Mouse (Mus musculus): ENCODE results near the gene Foxa2.

GRCm38 (mm10) chr2:147996781-147997180 is 50.0 kb downstream of the Foxa2 start:
- TF ChIP-seq POLR2A (IDR thresholded peaks at IDR 0.05; ENCODE audit: low read depth, low read length) = no peak
- TF ChIP-seq CTCF (conservative IDR thresholded peaks at IDR 0.05; ENCODE audit: insufficient read depth, insufficient read length, low read depth, low read length) = peak; percentile 29

Data from kidney, adult 2 months (tissue).